Mouse (Mus musculus) brain, embryonic 18.5 days (tissue): ENCODE data around the gene Bcl9l.

ENCODE experiments used
- DNase-seq: peaks from one replicate; pipeline ENCODE4 v3.0.0-alpha.2; 2012; ENCODE audit warnings: low read depth, low spot score

Gene Bcl9l

GRCm38 (mm10) chr9:44540676-44541075 lies 58.1 kb downstream of the Bcl9l start:
- no peak for DNase-seq

DNA sequence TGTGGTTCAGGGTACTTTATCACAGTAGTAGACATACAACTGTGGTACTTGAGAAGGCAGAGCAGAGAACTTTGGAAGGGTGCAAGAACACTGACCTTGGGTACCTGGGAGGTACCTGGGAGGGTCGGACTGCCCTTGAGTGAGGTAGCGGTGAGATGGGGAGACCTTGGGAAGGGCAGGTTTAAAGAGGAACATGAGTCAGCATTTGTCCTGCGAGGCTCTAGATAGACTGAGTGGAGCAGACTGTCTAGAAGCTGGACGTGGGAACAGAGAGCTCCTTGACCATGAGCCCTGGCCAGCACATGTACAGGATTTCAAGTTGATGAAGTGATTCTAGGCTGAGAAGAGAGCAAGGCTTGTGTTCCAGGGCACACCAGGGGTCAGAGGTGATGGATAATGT lies 59.7 kb downstream of the Bcl9l start:
- DNase-seq: no peak

DNA sequence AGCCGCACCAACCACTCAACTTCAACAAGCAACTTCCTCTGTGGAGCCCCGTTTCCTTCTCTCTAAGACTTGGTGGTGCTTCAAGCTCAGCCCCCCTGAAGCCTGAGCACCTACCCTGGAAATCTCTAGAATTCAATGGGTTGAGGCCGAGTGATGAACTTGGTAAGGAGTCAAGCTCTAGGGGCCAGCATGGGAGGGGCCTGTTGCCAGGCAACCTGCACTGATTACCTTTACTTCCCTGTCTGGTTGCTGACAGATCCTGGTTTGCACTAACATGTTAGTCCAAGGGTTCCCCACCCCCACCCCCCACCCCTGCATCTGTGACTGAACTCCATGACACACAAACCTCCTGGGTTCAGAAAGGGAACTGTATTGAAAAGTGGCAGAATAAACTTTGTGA lies 62.4 kb downstream of the Bcl9l start:
- DNase-seq: no peak

DNA sequence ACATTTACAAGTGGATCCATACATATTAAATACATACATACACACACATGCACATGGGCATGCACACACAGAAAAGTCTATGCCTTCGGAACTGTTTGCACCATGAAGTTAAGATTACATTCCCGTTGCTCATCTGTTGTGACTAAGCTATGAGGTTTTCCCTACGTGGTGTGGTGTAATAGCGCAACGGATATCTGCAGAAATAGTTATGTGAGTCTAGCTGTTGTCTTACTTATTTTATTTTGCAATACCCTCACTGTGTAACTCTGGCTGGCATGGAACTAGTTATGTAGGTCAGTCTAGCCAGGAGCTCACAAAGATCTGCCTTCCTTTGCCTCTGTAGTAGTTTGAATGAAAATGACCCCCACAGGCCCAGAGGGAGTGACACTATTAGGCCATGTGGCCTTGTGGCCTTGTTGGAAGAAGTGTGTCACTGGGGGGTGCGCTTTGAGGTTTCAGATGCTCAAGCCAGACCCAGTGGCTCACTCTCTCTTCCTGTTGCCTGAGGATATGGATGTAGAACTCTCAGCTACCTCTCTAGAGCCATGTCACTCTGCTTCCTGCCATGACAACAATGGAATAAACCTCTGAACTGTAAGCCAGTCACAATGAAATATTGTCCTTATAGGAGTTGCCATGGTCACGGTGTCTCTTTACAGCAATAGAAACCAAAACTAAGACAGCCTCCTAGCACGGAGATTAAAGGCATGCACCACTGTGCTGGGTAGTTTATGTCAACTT lies 66.0 kb downstream of the Bcl9l start:
- DNase-seq: no peak

DNA sequence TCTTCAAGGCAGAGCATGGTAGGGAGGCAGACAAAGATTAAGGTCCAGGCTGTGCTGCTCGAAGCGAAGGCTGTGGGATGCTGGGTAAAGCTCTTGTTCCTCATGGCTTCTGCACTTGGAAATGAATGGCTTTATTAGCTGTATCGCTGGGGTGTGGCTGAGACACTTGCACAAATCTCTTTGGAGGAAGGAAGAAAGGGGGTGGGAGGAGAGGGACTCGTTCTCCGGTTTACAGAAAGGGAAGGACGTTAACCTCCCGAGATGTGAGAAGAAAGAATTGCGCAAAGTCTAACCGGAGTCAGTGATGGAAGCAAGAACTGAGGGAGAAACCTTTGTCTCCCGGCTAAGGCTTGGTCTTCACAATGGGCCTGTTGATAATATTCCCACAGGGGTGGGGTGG lies 68.5 kb downstream of the Bcl9l start:
- DNase-seq: no peak

DNA sequence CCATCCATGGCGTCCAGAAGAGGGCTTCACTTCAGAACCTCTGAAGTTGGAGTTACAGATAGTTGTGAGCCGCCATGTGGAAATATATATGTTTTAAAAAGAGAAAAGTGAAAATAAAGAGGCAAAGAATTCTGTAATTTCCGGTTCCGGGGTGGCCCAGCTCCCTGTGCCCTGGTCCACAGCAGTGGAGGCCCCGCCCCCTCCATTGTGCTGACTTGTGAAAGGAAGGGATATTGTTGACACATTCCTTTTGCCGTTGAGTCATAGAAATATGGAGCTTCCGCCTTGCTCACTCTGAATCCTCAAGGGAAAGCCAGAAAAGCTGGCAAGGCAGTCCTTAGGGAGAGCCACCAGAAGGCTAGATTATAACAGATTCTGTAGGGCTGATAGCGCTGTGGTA lies 69.5 kb downstream of the Bcl9l start:
- DNase-seq: no peak
